Mouse (Mus musculus) embryonic fibroblast, embryonic 13.5 days (primary cell): ENCODE data around the gene Vps26b.

Experiments used
- CTCF ChIP-seq: IDR thresholded peaks from 2 replicates; pipeline ENCODE4 v1.5.1; 2011; ENCODE audit warnings: mild to moderate bottlenecking, control low read depth, low read length, moderate library complexity, borderline replicate concordance; ENCODE audit not compliant: insufficient read depth
- POLR2A ChIP-seq: IDR thresholded peaks from 2 replicates; pipeline ENCODE4 v1.6.1; 2011; ENCODE audit warnings: low read depth, mild to moderate bottlenecking, control low read depth, low read length, moderate library complexity

- TF ChIP-seq CTCF (no peak), POLR2A (no peak)
Measured at GRCm38 (mm10) chr9:27058341-27058740, 28.5 kb upstream of the Vps26b start.
